Mouse (Mus musculus) liver (tissue): ENCODE measurements around the gene Sipa1l3.
A peak's percentile ranks its signal among the peaks of the same experiment; 100 is the strongest.

Experiments used
- DNase-seq: peaks from one replicate; pipeline ENCODE4 v3.0.0-alpha.2; 2020; ENCODE audit warnings: mixed read lengths

Gene Sipa1l3

DNA sequence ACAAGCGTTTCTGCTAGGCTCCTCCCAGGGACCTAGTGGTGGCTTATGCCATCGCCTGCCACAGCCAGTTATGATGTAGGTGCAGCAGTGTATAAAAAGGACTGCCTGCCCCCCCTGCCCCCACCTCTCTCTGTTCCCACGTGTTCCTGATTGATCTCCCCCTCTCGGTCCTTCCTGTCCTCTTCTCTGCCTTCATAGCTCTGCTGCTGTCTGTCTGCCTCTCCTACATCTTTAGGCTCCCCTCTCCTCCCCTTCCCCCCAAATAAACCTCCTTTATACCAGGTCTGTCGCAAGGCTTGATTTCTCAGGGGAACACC, 150.5 kb downstream of the Sipa1l3 start:
- DNase-seq = no peak

GRCm38 (mm10) chr7:29367166-29368003, 151.1 kb downstream of the Sipa1l3 start:
- no peak for DNase-seq

DNA sequence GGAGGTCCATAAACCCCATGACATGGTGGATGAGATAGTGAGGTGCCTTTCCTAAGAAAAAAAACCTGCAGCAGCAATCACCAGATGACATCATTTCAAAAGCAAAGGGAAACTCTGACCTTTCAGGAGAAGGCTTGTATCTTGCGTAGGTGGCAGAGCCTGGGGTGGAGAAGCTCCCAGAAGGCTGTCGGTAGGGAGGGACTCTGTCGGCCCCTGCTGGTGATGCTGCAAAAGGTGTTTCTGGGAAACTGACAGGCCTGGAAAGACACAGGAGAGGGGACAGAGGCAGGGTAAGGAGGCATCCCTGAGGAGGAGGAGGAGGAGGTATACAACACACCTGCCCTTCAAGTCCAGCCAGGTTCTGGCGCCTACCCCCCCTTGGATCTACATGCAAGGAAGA, 154.4 kb downstream of the Sipa1l3 start:
- DNase-seq = peak; percentile 60

GRCm38 (mm10) chr7:29361497-29361896, 156.9 kb downstream of the Sipa1l3 start:
- DNase-seq = no peak

DNA sequence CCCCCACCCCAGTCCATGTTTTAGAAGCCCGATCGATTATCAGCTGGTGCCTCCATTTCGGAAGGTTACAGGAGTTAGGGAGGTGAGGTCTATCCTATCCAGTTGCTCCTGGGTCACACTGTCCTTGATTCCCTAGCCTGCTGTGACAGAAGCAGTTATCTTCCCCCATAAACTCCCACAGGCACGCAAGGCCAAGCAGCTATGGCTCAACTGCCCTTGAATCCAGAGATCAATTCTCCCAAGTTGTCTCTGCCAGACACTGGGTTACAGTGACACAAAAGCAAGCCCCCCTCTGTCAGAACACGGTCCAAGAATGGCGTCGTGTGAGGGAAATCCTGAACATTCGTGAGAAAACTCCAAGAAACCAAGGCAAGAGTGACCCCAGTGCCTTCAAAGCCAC, 163.0 kb downstream of the Sipa1l3 start:
- no peak for DNase-seq

DNA sequence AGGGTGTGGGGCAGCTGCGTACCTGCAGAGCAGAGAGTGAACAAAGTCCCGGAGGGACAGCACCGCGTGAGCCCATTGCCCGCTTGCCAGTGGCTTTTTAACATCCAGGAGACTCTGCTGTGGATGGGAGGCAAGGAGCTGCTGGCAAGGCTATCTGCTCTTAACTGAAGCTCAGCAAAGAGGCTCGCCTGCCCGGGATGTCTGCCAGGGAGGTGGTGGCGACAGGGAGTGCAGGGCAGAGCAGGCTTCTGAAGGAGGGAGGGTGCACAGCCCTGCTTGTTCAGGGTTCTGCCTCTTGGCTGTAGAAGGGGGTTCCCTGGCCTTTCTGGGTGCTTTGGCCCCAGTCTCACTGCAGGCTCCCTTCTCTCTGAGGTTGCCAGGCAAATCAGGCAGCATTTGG, 164.3 kb downstream of the Sipa1l3 start:
- no peak for DNase-seq

DNA sequence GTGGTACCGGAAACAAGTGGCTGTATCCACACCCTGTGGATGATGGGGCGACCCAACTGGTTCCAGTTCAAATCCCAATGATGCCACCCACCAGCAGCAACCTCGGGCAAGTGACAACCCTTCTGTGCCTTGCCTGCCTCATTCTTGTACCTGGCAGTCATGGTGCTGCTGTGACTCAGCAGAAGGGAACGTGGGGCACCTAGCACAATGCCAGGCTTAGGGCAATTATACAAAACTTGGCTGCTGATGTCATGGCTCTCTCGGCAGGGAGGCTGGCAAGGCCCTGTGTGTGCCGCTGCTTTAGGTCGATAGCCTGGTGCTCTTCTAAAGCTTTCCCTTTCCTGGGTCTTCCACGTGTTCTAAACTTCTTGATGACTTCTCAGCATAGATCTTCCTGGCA, 166.2 kb downstream of the Sipa1l3 start:
- no peak for DNase-seq

DNA sequence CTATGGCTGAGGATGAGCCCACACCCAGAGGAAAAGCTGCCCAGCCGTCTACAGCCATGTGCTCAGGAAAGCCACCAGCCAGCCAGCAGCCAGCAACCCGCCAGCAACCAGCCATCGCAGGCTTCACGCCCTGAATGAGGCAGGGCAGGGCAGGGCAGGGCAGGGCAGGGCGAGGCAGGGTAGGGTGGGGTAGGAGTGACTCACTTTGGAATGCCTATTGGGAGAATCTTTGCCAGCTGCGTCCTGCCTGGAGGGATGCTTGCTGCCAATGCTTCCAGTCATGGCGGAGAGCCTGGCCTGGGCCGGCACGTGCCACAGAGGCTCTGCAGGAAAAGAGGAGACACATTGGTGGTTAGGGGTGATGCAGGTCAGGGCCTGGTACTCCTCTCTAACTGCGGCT, 168.0 kb downstream of the Sipa1l3 start:
- peak; percentile 40 for DNase-seq

- no peak for DNase-seq
Observed at GRCm38 (mm10) chr7:29346212-29346611, 172.2 kb downstream of the Sipa1l3 start.

GRCm38 (mm10) chr7:29345534-29345933, 172.9 kb downstream of the Sipa1l3 start:
- DNase-seq = no peak

DNA sequence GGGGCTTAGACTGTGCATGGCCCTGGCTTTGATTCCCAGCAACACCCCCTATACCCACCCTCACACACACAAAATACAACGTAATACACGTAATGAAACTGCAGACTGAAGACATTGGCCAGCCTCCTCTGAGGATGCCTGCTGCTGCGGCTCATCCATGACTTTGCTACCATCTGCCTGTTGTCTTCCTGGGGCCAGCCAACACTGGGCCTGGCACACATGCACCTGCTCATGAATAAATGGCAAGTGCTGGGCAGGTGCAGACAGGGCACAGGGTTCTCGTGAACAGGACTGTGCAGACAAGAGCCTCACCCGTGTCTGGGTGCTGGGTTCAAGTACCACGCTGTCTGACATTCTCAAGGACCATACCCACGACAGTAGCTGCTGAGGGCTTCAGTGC, 174.7 kb downstream of the Sipa1l3 start:
- DNase-seq = no peak

- DNase-seq = no peak
Observed at GRCm38 (mm10) chr7:29342489-29343092, 175.8 kb downstream of the Sipa1l3 start.

GRCm38 (mm10) chr7:29341722-29342121, 176.7 kb downstream of the Sipa1l3 start:
- DNase-seq = no peak

DNA sequence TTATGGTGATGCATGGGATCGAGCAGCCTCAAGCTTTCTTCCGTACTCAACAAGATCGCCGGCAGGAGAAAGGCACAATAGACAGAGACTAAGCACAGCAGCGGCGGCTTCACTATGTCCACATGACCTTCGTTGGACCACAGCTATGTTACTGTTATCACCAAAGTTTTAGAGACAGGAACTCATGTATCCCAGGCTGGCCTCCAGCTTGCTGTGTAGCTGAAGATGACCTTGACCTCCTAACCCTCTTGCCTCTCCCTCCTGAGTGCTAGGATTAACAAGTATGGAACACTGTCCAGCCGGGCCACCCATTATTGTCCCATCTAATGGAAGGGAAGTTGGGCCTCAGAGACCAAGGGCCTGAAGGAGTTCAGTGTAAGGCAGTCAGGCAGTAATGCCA, 177.6 kb downstream of the Sipa1l3 start:
- DNase-seq = no peak

GRCm38 (mm10) chr7:29340247-29340646, 178.2 kb downstream of the Sipa1l3 start:
- DNase-seq = no peak

DNA sequence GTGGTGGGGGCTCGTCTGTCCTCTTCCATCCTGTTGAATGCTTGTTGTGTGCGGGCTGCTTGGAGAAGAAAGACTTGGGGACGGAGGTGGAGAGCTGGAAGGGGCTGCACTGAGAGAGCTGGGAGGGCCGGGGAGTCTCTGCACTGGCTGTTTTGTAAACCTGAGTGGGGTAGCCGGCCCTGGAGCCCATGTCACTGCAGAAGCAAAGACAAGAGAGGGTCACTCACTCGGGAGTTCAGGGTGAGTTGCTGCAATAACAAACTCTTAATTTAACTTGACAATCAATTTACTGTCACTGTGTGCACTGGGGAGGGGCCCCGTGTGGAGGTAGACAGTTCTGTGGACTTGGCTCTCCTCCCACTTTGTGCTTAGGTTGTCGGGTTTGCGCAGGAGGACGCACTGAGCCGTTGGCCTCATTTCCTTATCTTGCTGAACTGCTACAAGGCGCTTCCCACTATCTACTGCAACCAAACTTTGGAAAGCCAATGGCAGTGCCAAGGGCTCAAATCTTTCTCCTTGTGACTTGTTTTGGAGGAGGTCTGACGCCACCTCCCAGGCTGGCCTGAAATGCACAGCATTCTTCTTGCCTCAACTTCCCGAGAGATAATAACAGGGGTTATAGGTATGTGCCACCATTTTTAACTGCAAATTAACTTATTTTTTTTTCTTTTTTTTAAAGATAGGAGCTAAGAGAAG, 179.3 kb downstream of the Sipa1l3 start:
- DNase-seq = peak; percentile 83

DNA sequence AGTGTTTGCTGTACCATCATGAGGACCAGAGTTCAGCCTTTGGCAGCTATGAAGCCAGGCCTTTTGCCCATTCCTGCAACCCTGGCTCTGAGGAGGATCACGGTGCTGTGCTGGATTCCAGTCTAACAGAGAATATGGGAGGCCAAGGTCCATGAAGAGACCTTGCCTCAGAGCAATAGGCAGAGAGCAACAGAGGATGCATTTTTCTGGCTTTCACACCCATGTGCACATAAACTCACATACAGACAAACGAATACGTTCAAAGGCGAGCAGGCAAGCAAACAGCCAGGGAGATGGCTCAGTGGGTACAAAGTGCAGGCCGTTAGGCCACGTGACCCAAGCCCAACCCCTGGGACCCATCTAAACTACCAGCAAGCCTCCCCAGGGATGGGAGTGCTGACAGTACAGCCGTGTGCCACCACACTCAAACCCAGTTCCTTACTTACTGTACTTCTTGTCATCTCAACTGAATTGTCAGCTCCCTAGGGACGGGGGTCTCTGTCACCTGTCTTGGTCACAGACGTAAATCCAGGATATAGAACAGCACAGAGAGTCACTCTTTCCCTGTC, 180.0 kb downstream of the Sipa1l3 start:
- DNase-seq = peak; percentile 57

GRCm38 (mm10) chr7:29337766-29338165, 180.7 kb downstream of the Sipa1l3 start:
- DNase-seq = no peak

- peak; percentile 35 for DNase-seq
Observed at GRCm38 (mm10) chr7:29336795-29337319, 181.6 kb downstream of the Sipa1l3 start.

GRCm38 (mm10) chr7:29335841-29336671, 182.4 kb downstream of the Sipa1l3 start:
- no peak for DNase-seq

DNA sequence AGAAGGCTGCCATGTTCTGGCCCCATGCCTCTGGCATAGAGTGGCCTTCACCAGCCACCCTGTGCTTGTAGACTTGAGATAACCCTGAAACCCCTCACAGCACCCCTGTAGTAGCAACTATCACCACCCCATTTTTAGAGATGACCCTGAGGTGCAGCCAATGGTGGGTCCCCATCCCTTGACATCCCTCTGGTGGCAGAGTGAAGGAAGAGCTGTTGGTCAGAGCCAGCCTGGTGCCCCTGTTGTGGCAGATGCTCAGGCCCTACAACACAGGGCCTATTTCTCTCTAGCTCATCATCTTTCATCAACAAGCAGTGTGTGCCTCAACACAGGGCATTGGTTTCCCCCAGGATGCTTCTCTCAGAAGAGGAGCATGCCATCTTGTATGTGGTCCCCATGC, 183.2 kb downstream of the Sipa1l3 start:
- no peak for DNase-seq

DNA sequence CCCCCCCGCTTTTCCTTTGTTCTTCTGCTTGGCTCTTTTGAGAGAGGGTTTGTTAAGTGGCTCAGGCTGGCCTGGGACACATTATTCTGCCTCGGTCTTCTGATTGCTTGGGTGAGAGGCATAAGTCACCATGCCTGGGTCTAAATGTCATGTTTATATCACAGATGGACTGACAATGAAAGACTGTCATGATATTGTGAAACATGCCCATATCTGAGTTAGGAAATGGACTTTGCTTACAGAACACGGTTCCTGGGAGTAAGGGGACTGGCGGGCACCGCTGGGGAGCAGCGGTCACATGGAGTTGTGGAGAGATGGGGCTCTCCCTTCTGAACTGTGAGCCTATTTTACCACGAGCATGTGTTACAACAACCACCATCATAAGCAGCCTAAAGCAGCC, 184.3 kb downstream of the Sipa1l3 start:
- no peak for DNase-seq

DNA sequence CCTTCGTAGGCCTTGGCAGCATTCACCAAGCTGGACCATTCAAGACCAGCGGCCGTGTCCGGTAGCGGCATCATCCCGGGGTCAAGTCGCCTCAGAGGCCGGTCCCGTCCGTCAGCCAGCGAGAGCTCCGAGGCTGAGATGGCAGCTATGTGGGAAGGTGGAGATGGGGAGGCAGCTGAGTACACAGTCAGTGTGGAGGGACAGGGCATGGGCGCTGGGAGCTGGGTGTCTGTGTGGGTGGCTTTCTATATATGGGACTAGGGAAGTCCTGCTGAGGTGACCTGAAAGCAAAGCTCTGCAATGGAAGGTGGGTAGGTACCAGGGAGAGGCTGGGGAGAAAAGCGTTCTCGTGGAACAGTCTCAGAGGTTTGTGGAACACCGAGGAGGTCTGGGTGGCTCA, 189.5 kb downstream of the Sipa1l3 start:
- DNase-seq = no peak
